Mouse (Mus musculus) layer of hippocampus, postnatal 25 days (tissue): ENCODE results near the gene Syt6. TPM values are rescaled to one million over a fixed set of nuclear protein-coding genes. Genes with fewer than 3 reads are reported as not detected.

Source experiments
- DNase-seq, 2 experiments: peaks; one replicate each; pipeline ENCODE4 v3.0.0; 2022; ENCODE audit warnings: mixed read lengths in 2 of 2, low spot score in 1 of 2; ENCODE audit errors: extremely low spot score in 1 of 2
- total RNA-seq, 2 experiments: library from RNA; stranded (reverse); gene quantifications; 2 replicates each; pipeline ENCODE4 v1.2.3; 2021

The Syt6 gene
- 1 to 10 TPM; 6.6 to 7.0 TPM for total RNA-seq

DNA sequence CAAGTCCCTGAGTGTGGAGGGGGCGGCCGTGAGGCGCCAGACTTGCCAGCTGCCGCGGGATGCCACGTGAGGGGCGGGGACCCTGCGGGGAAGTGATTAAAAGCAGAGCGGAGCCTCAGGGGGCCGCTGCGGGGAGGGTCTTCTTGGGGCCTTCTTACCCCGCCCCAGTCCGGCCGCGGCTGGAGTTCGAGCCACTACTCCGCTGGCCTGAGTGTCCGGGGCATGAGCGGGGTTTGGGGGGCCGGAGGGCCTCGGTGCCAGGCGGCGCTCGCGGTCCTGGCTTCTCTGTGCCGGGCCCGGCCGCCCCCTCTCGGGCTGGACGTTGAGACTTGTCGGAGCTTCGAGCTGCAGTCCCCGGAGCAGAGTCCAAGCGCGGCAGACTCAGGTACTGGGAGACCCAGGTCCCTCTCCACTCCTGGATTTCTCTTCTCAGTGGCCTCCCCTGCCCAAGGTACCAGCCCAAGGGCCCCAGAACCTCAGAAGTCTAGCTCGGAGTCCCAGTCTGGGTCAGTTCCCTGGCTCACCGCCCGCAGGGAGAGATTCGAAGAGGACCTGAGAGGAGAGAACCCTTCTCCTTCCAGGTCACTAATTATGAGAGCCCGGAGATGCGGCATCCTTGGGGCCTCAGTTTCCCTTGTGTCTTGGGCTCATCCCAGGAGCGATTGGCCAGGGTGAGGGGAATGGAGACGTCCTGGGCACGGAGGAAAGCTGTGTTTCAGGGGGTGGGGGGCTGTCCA lies at the start of gene Syt6:
Gene Syt6, plus strand, starts transcription at position 76 of the 737 bp plus-strand sequence.
- no peak for DNase-seq

DNA sequence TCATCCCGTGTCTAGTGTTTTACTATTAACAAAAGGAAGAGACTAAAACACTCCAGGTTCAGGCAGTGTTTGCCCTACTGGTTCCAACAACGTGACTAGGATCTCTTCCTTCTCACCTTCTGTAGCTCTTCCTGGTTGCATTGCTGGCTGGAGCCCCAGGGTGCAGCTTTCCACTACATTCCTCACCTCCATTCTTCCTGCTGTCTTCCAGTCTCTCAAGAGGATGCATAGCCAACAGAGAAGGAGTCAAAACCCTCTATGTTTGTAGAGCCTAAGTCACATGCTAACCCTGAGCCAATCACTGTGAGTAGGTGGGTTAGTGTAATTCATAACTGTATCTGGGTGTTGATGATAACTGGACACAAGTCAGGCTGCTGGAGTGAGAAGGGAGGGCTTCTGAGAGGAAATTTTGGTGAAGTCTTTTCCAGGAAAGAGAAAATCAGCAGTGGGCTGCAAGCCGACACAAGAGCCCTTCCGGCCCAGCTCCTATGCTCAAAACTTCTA lies 48.8 kb upstream of the Syt6 start:
- DNase-seq: no peak

DNA sequence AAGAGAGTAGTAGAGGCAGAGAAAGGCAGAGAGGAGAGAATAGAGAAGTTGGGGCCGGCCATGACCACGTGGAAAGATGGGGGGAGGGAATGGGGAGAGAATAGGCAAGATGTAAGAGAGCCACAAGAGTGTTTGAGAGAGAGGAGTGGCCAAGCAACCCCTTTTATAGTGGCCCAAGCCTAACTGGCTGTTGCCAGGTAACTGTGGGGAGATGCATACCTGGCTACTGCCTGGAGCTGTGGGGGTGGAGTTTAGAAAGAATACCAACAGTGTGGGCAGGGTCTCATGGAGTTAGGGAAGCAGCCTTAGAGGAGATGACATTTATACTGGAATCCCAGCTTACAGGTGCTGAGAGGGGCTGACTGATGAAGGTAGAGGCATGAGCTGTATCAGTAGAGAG lies 48.2 kb upstream of the Syt6 start:
- no peak for DNase-seq

DNA sequence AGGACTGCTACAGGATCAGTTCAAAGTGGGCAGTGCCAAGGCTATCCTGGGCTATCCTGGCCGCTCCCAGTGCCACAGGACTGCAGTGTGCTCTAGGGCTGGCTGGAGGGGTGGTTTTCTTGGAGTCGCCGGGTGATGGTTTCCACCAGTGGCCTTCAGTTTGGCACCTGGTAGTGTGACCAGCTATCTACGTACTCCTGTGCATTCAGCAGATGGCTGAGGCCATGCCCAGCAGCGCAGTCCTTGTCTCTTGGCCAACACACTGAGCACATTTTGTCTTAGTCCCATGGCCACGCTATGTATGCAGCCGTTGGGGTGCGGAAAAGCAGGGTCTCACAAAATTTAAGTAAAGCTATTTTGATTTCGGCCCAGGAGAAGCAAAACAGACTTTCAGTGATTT lies 41.0 kb upstream of the Syt6 start:
- no peak for DNase-seq

DNA sequence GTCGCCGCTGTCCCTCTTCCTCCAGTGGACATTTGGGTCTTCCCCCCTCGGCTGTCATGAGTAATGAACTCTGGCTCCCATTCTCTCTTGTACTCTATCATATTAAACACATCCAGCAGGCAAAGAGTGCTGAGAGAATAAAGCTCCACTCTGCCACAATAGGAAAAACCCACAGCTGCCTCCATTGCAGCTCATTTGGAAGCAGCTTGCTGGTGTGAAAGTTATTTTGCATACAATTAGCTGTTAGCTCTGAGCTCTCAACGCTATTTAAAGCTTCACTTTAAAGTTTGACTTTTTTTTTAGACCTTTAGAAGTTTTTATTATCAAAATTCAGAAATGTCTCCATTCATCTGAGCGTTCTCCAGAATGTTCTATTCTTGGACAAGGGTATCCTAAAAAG lies 39.8 kb upstream of the Syt6 start:
- DNase-seq: no peak

DNA sequence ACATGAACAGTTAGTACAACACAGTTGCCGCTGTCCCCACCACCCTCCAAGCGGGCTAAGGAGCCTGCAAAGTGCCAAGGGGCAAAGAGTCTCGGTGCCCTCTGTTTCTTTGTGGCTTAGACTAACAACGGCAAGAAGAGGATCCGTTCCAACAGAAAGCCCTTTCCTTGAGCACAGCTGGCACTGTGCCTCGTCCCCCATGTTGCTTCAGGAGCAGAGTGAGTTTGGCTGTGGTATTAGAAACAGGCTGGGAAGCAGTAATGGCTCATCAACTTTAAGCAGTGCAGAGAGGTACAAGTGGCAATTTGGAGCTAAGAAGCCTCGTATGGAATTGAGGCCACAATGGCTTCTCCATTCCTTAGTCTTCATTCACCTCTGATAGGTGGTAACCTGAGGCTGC lies 35.9 kb upstream of the Syt6 start:
- no peak for DNase-seq

DNA sequence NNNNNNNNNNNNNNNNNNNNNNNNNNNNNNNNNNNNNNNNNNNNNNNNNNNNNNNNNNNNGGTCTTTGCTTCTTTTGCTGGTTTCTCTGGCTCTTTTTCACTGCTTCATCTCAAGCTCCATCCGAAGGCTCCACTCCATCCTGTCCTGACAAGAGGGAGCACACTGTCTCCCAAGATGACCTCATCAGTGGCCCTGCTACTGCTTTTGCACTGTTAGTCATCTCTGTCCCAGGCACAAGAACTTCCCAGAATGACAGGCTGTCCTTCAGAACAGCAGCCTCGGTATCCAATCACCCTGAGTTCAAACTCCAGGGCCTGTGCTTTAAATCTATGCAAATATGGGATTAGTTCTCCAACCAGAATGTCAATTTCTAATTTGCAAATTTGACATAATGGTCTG lies 28.9 kb upstream of the Syt6 start:
- no peak for DNase-seq

DNA sequence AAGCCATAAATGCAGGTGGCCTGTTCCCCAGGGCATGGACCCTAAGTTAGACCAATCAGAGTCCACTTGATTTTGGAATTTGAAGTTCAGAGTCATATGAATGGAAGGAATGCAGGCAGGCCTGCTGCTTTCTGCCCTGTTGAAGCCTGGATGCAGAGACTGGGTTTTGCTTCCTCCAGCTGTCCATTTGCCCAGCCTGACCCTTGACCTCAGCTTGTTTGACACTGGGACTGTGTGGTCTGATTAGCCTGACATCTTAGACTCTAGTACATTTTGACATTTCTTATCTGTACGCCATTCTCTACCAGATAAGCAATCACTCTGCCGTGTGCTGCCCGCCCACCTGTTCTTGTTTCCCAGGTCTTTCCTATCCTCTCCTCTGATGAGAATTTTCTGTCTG lies 28.4 kb upstream of the Syt6 start:
- DNase-seq: no peak

DNA sequence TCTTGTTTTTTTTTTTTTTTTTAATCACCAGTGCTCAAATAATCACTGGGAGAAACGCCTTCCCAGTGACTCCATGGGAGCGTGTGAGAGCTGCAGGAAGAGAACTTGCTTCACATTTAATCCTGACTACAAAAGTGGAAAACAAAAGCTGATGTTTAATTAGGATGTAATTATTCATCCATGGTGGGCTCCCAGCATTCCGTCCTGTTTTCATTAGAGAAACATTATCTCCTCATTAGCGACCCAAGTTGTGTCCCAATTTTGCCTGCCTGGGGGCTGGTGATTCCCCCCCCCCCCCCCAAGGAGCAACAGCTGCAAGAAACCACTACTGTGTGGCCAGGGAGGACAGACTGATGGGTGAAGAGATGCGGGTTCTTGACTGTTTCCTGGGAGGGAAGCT lies 24.8 kb upstream of the Syt6 start:
- no peak for DNase-seq

DNA sequence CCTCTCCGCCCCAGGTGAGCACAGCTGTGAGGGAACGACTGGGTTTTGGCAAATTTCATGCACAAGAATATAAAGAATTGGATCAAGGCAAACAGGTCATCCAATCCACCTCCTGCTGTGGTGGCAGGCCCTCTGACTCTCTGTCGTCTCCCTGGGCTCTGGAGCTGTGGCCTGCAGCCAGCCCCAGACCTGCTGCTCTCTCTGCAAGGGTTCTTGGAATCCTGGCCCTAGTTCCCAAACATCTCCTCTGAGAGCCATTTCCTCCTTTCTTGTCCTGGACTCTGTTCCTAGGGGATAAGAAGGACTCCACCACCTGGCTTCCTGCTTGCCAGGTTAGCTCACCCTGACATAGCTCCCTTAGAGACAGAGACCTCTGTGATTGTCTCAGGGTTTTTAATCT lies 7.8 kb upstream of the Syt6 start:
- no peak for DNase-seq

DNA sequence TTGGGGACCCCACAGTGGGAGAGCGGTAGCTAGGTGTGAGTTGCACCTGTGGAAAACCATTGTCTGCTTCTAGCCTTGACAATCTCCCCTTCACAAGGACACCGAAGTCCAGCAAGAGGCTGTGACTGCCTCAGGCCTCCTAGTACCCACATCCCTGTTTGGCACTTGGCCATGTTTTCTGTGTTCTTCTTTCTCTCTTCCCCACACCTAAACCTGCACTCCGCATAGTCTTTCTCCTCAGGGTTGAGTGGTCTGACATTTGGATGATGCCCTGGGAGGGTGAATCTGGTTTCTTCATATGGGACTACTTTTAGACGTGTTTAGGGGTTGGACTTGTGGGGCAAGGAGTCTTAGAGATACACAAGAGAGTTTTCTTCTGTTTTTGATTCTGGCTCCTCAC lies 2.5 kb upstream of the Syt6 start:
- no peak for DNase-seq

DNA sequence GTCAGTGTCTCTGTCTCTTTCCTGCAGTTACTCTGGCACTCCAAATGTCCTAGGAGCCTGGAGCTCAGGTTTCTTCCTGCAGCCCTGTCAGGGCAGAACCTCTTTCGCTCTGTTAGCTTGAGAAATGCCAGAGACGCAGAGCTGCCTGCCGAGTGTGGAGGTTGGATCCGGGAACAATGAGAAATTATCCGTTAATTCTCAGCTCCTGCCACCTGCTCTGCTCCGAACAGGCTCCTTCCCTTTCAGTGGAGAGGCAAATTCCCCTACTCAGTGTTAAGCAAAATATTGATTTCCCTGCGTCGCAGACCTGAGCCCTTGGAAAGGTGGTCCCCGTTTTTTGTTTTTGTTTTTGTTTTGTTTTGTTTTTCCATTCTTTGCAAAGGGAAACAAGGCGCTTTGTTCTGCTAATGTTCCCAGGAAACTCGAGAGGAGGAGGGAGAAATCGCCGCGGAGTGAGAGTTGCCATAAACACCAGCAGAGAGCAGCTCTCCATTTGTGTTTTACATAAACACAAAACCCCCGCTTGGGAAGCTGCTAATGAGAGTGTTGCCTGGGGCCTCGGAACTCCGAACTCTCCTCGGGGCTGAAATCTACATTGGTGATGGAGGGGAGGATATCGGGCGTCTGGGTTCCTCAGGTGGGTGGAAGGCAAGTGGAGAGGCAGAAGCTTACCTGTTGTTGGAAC lies 1.8 kb upstream of the Syt6 start:
- no peak for DNase-seq

DNA sequence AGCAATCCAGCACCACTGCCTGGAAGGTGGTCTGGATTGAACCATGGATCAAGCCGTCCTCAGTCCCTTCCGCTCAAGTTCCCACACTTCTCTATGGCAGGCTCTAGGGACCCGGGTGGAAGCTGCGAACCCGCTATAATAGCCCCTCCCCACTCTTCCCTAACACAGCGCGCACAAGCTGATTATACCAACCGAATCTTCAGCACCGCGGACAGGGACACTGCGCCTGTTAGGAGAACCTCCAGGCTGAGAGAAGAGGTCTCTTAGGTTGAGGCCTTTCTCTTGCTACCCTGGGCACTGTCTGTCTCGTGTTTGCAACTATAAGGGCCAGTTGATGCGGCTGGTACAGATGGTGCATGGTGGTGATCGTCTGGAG lies 1.3 kb upstream of the Syt6 start:
- peak in 1 of 2 experiments; percentile 58 for DNase-seq

DNA sequence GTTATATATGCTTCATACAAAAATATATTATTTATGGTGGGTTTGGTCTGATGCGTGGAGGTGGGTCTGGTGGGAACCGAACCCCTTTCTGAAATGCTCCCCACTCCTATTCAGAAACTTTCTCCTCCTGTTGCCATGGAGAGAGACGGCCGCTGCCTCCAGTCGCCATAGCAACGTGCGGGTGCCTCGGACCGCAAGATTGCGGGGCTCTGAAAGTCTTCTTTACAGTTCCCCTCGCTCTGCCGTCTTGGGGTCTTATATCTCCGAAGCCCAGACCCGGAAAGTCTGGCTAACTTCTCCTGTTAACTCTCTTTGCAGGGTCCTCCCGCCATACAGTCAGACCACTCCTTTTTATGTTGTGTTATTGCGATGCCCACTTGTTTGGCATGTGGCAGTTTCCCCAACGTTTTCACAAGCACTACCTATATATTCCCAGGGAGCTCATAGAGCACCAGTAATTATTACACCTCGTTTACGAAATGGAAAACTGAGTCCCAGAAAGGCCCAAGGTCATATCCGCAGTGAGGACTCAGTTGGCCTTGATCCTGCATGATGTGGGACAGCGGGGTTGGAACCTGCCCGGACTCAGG lies 370 bp upstream of the Syt6 start:
- no peak for DNase-seq

DNA sequence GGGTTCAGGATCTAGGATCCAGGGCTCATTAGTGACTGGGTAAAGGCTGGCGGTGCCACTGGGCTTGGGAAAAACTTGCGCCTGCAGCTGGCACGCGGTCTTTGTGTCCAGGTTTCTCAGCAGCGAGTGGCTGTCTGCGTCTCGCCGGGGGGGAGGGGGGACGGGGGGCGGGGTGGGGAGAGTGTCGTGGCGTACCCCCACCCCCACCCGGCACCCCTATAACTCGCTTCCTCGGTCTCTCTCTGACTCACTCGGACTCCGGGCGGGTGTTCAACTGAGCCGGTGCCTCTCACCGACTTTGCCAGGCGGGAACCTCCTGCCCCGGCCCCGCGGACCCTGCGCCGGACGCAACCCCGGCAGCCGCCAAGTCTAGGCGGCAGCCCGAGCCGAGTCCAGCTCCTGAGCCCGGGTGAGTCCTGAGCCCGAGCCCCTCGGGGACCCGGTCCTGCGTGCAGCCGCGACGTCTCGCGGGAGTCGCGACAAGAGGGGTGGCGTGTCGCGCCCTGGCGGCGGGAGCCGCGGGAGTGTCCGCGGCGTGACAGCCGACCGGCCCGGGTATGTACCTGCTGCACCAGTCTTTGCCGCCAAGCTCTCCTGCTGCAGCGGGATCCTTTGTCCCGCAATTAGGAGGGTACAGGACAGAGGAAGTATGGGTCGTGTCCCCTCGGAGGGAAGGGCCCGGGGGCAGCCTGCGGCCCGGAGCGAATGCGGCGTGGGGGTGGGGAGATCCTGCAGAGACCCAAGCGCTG lies 1.0 kb downstream of the Syt6 start:
- DNase-seq: no peak

DNA sequence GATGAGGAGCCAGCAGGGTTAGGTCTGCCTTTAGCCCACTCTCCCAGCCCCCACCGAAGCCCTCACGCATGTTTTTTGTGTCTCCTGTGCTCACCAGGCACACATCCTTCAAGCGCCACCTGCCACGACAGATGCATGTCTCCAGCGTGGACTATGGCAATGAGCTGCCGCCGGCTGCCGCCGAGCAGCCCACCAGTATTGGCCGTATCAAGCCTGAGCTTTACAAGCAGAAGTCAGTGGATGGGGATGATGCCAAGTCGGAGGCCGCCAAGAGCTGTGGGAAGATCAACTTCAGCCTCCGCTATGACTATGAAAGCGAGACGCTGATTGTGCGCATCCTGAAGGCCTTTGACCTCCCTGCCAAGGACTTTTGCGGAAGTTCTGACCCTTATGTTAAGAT lies 12.1 kb downstream of the Syt6 start:
- DNase-seq: no peak

DNA sequence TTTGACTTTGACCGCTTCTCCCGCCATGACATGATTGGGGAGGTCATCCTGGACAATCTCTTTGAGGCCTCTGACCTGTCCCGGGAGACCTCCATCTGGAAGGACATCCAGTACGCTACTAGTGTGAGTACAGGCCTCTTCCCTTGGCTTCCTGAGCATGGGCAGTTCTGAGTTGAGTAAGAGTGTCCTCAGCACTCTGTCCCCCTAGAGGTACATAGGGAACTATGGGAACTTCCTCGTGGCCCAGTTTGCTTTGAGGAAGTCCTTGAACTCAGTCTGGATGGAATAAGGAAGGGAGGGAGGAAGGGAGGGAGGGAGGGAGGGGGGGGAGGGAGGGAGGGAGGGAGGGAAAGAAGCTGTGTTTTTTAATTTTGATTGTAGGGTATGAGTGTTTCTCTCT lies 12.6 kb downstream of the Syt6 start:
- DNase-seq: no peak

DNA sequence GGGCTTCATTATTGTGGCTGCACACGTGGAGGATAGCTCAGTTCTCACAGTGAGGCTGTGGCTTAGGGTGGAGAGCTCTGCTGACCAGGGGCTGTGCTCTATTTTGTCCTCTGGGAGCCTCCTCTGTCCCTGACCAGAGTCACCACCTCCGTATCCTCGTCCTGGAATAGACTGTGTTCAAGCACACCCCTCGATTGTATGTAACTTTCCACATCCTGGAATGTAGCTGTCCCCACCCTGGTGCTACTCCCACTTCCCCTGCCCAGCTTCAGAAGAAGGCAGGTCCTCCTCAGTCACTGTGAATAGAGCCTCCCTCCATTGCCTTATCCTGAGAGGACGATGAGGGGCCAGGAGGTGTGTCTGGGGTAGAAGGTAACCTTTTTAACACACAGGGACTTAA lies 14.6 kb downstream of the Syt6 start:
- DNase-seq: no peak

DNA sequence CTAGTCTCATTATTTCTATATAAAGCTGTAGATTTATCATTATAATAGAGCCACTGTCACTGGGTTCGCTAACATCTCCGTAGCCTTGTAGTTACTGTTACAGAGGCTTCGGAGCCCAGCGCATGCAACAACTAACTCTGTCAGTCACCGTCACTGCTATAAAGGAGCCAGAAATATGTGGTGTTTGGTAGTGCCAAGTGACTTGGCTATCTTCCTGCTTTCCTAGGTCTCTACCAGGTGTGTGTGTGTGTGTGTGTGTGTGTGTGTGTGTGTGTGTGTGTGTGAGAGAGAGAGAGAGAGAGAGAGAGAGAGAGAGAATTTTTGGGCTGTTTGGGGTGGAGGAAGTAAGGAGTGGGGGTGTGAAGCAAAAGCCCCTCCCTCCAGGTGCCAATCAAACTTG lies 17.6 kb downstream of the Syt6 start:
- no peak for DNase-seq

DNA sequence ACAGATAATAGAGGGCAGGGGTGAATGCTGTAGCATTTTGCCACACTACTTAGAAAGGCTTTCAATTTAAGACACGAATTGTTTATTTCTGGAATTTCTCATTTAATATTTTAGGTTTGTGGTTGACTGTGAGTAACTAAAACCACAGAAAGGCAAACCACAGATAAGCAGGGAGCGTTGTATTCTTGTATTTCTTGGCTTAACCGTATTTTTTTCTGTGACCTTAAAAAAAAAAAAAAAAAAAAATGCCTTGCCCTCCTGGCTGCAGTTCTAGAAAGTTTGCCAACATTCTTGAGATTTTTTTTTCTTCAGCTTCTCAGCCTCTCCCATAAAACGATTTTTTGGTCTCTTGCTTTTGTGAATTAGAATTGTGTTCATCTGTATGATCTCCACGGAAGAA lies 18.6 kb downstream of the Syt6 start:
- DNase-seq: no peak

DNA sequence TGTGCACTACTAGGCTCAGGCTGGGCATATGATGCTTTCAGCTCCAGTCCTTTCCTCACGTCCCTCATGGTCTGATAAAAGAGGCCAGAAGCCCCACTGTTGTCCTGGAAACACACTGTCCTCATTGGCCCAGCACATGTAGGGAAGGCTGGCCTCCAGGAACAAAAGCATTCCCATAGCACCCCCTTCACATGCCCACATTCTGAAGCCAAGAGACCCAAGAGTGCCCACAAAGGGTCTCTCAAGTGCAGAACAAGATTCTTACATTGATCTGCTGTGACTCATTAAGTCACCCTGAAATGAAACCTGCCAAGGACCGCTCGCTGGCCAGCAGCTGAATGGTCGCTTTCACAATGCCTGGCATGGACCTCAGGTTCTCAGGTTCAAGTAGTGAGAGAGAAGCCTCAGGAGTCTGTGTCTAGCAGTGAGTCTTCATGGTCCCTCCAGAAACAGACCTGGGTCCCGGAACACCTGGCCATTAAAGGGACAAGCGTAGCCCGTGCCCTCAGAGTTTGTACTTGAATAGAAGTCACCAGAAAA lies 20.3 kb downstream of the Syt6 start:
- DNase-seq: no peak
